Mouse (Mus musculus): ENCODE measurements around the gene Gna13.
"Not testable (repeated sequence)": the region's sequence is repeated elsewhere in the genome, so short reads cannot be mapped to it uniquely, and the experiment has no call there.

Gene Gna13

DNA sequence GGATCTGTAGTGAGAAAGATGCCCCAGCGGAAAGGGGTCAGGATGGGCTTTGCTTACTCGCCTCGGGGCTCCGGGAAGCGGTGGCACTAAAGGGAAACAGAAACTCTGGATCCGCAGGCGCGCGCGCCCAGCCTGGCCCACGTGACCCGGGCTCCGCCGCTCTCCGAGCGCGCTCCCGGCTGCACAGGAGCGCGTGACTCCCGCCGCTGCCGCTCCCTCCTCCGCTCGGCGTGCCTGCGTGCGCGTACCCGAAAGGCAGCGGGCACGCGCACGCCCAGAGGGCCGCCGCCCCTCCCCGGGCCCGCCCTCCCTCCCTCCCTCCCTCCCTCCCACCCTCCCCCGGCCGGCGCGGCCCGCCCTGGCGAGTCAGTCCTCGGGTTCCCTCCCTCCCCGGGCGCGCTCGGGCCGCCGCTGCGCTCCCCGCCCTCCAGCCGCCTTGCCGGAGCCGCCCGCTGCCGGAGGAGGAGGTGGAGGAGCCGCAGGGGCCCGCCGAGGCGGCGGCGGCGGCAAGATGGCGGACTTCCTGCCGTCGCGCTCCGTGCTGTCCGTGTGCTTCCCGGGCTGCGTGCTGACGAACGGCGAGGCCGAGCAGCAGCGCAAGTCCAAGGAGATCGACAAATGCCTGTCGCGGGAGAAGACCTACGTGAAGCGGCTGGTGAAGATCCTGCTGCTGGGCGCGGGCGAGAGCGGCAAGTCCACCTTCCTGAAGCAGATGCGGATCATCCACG lies at the start of gene Gna13:
Gene Gna13, plus strand, starts transcription at position 369 of the 728 bp plus-strand sequence.
- peak; percentile 71 for DNase-seq (ENCODE audit: extremely low spot score, low read depth, low spot score)

- DNase-seq (ENCODE audit: extremely low spot score, low read depth, low spot score): no peak
These were observed 45.7 kb upstream of the Gna13 start for GRCm38 (mm10) chr11:109316921-109317320.

DNA sequence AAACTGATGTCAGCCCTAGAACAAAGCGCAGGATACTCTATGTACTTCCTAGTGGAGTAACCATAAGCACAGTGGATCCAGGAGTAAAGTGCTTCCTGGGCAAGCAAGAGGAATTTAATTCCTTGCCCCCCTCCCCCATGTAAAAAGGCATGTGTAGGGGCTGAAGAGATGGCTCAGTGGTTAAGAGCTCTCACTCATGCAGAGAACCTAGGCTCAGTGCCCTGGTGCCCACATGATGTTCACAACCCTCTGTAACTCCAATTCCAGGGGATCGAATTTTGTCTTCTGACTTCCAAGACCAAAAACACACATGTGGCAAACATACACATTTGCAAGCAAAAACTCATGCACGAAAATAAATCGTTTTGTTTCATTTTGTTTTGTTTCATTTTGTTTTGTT lies 43.2 kb upstream of the Gna13 start:
- no peak for DNase-seq (ENCODE audit: extremely low spot score, low read depth, low spot score)

DNA sequence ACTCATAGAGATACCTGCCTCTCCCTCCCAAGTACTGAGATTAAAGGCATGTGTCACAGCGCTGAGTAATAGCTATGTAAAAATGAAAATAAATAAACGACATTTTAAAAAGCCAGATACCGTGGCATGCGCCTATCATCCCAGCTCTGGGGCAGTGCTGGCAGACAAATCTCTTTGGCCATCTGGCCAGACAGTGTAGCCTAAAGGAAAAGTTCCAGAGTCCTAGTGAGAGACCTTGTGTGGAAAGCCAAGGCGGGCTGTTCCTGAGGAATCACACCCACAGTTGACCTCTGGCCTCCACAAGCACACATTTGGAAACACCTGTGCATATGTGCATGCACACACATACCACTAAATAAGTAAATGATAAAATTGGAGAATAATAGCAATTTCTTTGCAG lies 42.7 kb upstream of the Gna13 start:
- DNase-seq (ENCODE audit: extremely low spot score, low read depth, low spot score): no peak

DNA sequence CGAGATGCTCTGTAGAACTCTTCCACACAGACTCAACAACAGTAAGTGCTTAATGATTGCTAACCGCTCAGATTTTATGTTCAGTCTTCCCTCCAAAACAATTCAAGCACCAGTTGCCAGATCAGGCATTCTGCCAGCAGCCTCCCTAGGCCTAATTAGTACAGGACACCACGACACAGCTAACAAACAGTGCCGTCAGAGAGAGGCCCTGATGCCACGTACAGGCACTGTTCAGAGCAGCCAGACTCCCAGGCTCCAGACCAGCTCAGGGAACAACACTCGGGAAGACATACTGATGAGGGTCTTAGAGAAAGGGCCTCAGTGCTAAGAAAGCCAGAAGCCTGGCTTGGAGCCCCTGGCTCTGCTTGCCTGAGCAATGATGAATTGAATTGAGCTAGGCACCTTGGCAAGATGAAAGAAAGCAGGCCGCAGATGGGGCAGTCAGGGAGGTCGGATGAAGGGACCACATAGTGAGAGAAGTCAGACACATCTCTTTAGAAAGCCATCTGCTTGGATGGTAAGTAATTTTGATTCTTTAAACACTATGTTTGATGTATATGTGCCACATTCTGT lies 42.2 kb upstream of the Gna13 start:
- no peak for DNase-seq (ENCODE audit: extremely low spot score, low read depth, low spot score)

- DNase-seq (ENCODE audit: extremely low spot score, low read depth, low spot score): no peak
These were observed 36.4 kb upstream of the Gna13 start for GRCm38 (mm10) chr11:109326270-109326669.

DNA sequence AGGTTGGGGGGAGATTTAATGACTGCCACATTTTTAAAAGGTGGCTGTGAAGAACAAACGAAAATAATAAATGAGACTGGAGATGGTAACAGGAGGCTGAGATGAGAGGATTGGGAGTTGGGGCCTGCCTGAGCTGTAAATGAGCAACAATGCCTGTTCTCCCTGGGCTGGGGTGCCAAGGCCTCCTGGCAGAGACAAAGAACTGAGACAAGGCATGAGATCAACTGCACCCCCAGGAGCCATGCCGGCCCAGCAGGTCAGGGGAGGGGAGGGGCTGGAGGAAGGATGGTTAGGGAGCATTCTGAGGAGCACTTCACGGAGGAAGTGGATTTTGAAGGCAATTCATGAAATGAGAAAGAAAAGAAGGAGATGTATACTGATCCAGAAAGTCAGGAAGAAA lies 35.2 kb upstream of the Gna13 start:
- DNase-seq (ENCODE audit: extremely low spot score, low read depth, low spot score): no peak

- no peak for DNase-seq (ENCODE audit: extremely low spot score, low read depth, low spot score)
These were observed 34.7 kb upstream of the Gna13 start for GRCm38 (mm10) chr11:109327952-109328351.

DNA sequence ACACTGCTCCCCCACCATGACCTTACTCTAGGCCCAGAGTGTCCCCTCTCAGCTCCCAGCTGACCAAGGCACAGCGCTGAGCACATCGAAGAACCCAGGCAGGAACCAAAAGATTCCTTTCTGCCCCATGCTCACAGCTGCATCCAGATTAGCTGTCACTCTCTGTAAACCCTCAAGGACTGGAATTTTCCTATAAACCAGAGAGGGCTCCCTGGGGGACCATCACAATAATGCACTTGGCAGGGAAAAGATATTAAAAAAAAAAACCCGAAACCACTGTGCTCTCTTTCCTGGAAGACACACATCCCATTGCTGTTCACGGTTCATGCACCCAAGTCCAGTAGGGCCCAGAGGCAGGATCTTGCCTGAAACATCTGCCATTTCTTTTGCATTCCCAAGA lies 33.3 kb upstream of the Gna13 start:
- no peak for DNase-seq (ENCODE audit: extremely low spot score, low read depth, low spot score)

DNA sequence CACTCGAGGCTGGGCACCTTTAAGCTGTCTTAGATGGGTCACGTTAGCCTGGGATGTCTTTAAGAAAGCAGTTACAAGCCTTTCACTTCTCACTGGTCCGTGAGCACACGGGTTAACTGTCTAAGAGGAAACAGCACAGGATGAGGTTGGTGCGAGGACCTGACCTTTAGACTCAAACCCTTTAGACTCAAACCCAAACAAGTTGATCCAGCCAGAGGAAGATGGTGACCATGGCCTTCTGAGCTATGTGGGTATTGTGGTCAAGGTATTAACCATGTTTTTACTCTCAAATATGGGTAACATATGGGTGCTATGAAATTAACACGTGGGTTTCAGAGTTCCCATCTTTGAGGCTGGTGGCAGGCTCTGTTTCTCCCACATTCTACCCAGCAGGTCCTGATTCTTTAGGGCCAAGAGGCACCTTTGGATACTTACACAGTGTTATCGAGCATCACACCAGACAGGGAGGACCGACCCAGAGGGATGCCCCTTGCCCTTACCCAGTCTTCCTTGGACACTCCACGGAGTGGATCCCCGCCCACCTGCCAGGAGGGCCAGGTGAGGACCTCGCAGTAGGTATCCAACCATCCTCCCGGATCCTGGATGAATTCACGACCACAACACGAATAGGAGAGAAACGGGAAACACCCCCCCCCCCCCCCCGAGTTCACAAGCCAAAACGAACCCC lies 31.8 kb upstream of the Gna13 start:
- no peak for DNase-seq (ENCODE audit: extremely low spot score, low read depth, low spot score)

GRCm38 (mm10) chr11:109331424-109331824 lies 31.2 kb upstream of the Gna13 start:
- DNase-seq (ENCODE audit: extremely low spot score, low read depth, low spot score): peak; percentile 80

DNA sequence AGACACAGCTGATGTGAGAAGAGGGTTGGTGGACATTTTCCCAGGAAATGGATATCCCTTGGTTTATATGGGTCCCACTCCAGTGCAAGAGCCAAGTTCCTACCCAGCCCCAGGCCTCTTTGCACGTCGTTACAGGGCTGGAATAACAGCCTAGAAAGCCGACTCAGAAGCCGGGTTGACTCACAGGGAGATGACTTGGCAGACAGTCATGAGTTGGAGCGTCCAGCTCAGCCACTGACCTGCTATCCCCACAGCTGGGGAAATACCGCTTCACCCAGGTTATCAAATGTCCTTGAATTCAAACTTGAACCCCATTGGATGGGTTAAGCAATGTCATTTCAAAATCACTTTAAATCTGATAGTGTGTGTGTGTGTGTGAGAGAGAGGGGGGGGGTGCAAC lies 29.9 kb upstream of the Gna13 start:
- DNase-seq (ENCODE audit: extremely low spot score, low read depth, low spot score): no peak

GRCm38 (mm10) chr11:109334773-109335172 lies 27.9 kb upstream of the Gna13 start:
- DNase-seq (ENCODE audit: extremely low spot score, low read depth, low spot score): no peak

DNA sequence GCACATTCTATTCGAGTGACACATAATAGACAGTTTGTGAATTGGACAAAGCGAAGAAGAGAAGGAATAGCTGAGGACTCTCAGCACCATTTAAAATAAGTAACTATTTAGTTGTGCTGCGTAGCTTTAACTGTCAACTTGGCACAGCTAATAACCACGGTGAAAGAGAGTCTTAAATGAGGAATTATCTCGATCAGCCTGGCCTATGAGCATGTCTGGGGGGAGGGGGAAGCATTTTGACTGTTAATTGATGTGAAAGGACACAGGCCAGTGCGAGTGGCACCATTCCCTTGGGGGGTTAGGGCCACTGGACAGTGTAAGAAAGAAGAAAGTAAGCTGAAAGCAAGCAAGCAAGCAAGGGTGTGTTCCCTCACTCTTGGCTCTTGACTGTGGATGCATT lies 26.7 kb upstream of the Gna13 start:
- DNase-seq (ENCODE audit: extremely low spot score, low read depth, low spot score): no peak

GRCm38 (mm10) chr11:109339155-109339938 lies 23.3 kb upstream of the Gna13 start:
- no peak for DNase-seq (ENCODE audit: extremely low spot score, low read depth, low spot score)

GRCm38 (mm10) chr11:109340541-109340940 lies 22.1 kb upstream of the Gna13 start:
- DNase-seq (ENCODE audit: extremely low spot score, low read depth, low spot score): no peak

DNA sequence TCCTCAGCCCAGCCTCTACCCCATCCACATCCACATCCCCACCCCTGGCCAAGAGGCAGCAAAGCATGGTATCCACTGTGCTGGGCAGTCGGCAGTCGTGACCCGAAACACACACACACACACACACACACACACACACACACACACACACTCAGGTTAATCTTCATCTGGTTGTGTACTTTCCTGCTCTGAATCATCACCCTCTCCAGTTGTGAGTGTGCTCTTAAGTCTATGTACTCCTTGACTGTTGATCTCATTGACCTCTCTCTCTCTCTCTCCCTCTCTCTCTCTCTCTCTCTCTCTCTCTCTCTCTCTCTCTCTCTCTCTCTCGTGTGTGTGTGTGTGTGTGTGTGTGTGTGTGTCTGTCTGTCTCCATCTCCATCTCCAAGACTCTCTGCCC lies 20.0 kb upstream of the Gna13 start:
- not testable (repeated sequence) for DNase-seq (ENCODE audit: extremely low spot score, low read depth, low spot score)

- DNase-seq (ENCODE audit: extremely low spot score, low read depth, low spot score): no peak
These were observed 19.1 kb upstream of the Gna13 start for GRCm38 (mm10) chr11:109343558-109343957.

GRCm38 (mm10) chr11:109343991-109344599 lies 18.5 kb upstream of the Gna13 start:
- no peak for DNase-seq (ENCODE audit: extremely low spot score, low read depth, low spot score)

DNA sequence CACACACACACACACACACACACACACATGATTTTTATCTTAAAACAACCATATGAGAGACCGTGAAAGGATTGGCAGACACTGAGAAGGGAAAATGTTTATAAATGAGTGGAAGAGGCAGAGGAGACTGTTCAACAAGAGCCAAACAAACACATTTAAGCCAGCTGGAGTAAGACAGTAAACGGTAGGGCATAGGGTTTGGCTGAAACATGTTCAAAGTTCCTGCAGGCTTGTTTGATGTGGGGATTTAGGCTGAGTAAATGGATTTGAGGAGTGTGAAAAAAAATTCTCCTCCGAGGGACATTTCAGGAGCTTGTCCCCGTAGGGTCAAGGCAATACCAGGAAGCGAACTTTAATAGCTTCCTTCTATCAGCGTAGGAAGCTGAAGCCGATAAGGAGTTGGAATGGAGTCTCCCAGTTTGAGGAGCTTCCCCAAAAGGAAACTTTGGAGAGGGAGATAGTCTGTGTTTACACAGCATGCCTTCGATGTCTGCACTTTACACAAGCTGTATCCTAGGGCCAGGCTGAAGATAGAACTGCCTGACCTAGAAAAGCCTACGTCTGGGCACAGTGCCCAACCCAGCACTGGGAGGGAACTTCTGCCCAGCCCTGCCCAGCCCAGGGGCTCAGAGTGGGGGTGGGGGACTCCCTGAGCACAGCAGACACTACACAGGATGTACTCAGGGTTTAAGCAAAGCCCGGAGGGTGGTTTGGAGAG lies 15.2 kb upstream of the Gna13 start:
- no peak for DNase-seq (ENCODE audit: extremely low spot score, low read depth, low spot score)
